Mouse (Mus musculus) embryonic fibroblast, embryonic 13.5 days (primary cell): Measurements from ENCODE around the gene Kcnq1.

ENCODE experiments used
- CTCF ChIP-seq: IDR thresholded peaks from 2 replicates; pipeline ENCODE4 v1.5.1; 2011; ENCODE audit warnings: mild to moderate bottlenecking, control low read depth, low read length, moderate library complexity, borderline replicate concordance; ENCODE audit not compliant: insufficient read depth
- POLR2A ChIP-seq: IDR thresholded peaks from 2 replicates; pipeline ENCODE4 v1.6.1; 2011; ENCODE audit warnings: low read depth, mild to moderate bottlenecking, control low read depth, low read length, moderate library complexity

DNA sequence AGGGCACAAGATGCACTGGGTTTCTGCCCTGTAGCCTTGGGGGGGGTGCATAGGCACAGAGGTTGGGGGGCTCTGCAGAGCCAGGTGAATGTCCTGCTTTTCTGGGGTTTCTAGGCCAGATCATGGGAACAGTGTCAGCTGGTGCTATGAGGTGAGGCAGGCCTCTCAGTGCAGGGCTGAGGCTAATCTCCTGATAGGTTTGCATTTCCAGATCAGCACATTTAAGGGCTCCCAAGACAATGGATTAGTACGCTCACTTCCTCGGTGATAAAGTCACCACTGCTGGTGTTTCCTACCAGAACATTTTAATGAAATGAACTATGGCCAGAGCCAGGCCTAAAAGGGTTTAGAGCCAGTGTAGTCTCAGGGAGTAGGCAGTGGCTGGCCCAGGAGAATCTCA is 36.5 kb downstream of the Kcnq1 start:
- TF ChIP-seq CTCF: no peak
- TF ChIP-seq POLR2A: no peak
